Mouse (Mus musculus): ENCODE measurements around the gene Mpz. TPM values are rescaled to one million over a fixed set of nuclear protein-coding genes. Genes with fewer than 3 reads are reported as not detected.

Mpz gene
- polyA plus RNA-seq, 1 experiment = 0.34 TPM

DNA sequence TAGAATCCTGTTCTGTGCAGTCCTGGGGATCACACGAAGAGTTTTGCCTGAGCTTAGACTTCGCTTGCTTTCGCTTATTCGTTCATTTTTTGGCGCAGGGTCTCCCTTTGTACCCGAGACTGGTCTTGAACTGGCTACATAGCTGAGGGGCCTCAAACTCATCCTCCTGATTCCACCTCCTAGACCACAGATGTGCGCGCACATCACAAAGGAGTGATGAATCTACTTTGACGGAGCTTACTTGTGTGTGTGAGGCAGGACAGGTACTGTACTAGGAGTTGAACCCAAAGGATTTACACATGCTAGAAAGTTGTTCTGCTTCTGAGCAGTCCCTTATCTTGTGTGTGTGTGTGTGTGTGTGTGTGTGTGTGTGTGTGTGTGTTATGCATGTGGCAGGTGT is 40.3 kb downstream of the Mpz start:
- no peak overlapping the region for H3K27ac ChIP-seq (ENCODE audit: insufficient read depth, low read length)
- 94% methylated on average over 9 of the region's 9 CpGs for WGBS
- no peaks in the 10 kb centered on the region; the same call in 1 of the 2 replicates for H3K4me1 ChIP-seq (ENCODE audit: control insufficient read depth, insufficient read depth, low read length)
- H3K27me3 ChIP-seq (ENCODE audit: control insufficient read depth, insufficient read depth, low read length) = no peaks in the 10 kb centered on the region; the same call in 1 of the 2 replicates
- TF ChIP-seq POLR2A (IDR thresholded peaks at IDR 0.05; ENCODE audit: borderline replicate concordance, insufficient read depth, low read length) = no peak
- no peak for TF ChIP-seq CTCF (IDR thresholded peaks at IDR 0.05; ENCODE audit: borderline replicate concordance, insufficient read depth, low read depth, low read length)
- no peak overlapping the region for H3K4me3 ChIP-seq (replicated peaks; ENCODE audit: insufficient read depth, low read depth, low read length)
- no peak for DNase-seq

DNA sequence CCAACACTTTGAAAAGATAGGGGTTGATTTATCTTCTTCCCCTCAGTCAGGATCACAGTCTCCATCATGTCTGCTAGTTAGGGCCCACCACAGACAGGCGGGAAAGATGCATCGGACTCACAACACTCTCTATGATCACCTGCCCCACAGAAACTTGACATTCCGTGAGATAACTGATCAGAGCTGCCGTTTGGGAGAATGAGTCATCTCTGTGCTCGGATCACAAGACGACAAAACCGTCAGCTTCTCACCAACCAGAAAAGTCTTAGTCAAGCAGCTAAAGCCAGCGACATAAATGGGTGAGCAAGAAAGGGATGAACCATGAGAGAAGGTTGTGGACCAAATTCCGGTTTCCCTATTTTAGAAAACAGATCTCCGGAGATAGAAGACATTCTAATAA is 41.8 kb downstream of the Mpz start:
- TF ChIP-seq POLR2A (IDR thresholded peaks at IDR 0.05; ENCODE audit: borderline replicate concordance, insufficient read depth, low read length) (no peak), CTCF (IDR thresholded peaks at IDR 0.05; ENCODE audit: borderline replicate concordance, insufficient read depth, low read depth, low read length) (no peak)
- WGBS = 63% methylated on average over 10 of the region's 10 CpGs
- no peak for DNase-seq
- H3K27ac ChIP-seq (ENCODE audit: insufficient read depth, low read length) = no peak overlapping the region
- no peaks in the 10 kb centered on the region; the same call in 1 of the 2 replicates for H3K4me1 ChIP-seq (ENCODE audit: control insufficient read depth, insufficient read depth, low read length)
- no peaks in the 10 kb centered on the region; the same call in 1 of the 2 replicates for H3K27me3 ChIP-seq (ENCODE audit: control insufficient read depth, insufficient read depth, low read length)
- H3K4me3 ChIP-seq (replicated peaks; ENCODE audit: insufficient read depth, low read depth, low read length) = no peak overlapping the region

DNA sequence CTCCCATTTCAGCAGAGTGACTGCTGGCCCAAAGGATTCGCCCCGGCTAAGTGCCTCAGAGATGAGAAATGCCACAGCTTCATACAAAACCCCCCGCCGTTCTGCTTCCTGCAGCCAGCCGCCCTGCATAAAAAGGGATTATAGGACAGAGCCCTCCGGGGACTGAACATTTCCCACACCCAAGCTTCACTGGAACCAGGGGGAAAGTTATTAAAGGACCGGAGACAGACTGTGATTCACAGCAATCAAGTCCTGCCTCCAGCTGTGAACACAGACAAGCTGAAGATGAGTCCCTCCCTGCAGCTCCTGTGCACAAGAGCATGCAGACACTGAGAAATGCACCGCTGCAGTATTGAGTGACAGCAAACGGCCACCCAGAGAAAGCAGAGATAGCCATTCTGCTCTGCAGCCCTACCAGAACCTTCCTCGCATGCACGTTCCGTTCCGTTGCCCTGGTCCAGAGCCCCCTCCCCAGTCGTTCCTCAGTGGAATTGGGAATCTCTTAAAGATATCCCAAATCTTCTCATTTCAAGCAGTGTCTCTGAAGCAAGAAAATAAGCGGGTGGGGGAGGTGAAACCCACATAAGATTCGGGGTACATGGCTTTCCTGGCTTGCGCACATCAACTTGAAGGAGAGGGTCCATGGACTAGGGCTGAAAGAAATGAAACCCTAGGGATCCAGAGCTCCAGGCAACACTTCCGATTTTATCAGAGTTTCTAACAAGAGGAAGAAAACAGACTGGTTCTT is 42.8 kb downstream of the Mpz start:
- H3K27me3 ChIP-seq (ENCODE audit: control insufficient read depth, insufficient read depth, low read length) = no peaks in the 10 kb centered on the region; the same call in 1 of the 2 replicates
- no peak for DNase-seq
- H3K4me3 ChIP-seq (replicated peaks; ENCODE audit: insufficient read depth, low read depth, low read length) = no peak overlapping the region
- H3K27ac ChIP-seq (ENCODE audit: insufficient read depth, low read length) = no peak overlapping the region
- WGBS = 5% methylated on average over 18 of the region's 18 CpGs
- no peak for TF ChIP-seq CTCF (IDR thresholded peaks at IDR 0.05; ENCODE audit: borderline replicate concordance, insufficient read depth, low read depth, low read length)
- no peaks in the 10 kb centered on the region; the same call in 1 of the 2 replicates for H3K4me1 ChIP-seq (ENCODE audit: control insufficient read depth, insufficient read depth, low read length)

DNA sequence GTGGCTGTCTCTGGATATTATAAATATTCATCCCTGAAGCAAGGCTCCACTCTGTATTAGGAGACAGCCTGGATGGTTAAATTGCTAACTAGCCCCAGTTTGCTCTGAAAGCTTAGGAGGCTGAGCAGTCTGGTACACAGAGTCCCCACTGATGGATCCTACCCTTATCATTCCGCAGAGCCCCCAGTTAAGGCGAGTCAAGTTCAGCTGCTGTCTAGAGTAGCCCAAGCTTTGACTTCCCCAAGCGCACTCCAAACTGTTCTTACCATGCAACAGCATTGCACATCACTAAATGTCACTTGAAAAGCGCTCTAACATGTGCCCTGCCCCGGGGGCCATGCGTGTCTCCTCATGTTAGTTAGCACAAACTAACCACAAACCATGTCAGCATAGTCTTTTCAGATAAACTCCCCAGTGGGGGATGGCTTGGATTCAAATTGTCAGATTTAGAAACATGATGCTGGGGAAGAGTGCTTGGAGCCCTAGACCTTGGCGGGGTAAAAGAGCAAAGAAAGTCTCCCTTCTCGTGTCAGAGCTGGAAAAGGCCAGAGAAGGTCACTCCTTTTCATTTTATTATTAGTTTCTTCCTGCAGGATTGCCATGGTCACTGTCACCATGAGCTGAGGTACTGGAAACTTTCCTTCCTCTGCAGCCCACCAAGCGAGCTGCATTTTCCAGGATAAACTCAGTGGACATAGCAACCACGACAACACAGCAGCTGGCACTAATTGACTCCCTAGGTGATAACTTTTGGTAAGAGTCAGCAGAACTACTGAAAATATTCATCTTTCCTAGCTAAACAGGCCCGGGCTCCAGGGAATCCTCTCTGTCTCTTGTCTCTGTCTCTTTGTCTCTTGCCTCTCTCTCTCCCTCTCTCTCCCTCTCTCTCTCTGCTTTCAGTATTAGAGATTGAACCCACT is 43.7 kb downstream of the Mpz start:
- Histone ChIP-seq H3K4me3 (replicated peaks; ENCODE audit: insufficient read depth, low read depth, low read length) (no peak overlapping the region), H3K4me1 (ENCODE audit: control insufficient read depth, insufficient read depth, low read length) (no peaks in the 10 kb centered on the region; the same call in 1 of the 2 replicates), H3K27me3 (ENCODE audit: control insufficient read depth, insufficient read depth, low read length) (no peaks in the 10 kb centered on the region; the same call in 1 of the 2 replicates), H3K27ac (ENCODE audit: insufficient read depth, low read length) (no peak overlapping the region)
- TF ChIP-seq CTCF (IDR thresholded peaks at IDR 0.05; ENCODE audit: borderline replicate concordance, insufficient read depth, low read depth, low read length) (no peak), POLR2A (IDR thresholded peaks at IDR 0.05; ENCODE audit: borderline replicate concordance, insufficient read depth, low read length) (no peak)
- DNase-seq = no peak
- WGBS = 44% methylated on average over 11 of the region's 11 CpGs

DNA sequence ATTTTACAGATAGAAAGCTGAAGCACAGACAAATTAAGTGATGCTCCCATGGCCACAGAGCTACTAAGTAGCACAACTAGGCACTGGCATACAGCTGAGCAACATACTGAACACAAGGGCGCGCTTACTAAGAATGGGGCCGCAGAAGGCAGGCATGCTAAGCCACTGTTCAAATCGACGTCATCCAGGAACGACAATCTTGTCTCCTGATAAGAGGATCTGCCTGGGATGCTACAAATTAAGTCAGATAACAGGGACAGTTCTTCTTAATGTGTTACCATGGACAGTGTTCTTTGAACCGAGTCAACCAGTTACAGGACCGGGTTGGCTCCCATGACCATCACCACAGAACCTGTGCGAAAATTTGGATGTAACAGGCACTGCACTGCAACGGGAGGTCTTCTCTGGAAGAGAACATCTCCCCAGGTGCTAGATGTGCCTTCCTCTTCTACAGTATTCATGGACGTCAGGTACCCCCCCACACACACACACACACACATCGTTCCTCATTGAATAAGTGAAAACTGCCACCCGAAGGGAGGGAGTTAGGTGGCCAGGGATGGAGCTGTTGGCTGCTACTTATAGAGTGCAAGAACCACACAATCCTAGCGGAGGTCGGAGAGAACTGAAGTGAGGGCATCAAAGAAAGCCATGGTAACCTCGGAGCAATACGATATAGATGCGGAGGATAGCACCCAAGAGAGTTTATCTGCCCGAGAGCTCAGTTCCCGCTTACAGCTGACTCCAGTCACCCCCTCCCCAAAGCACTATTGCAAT is 44.7 kb downstream of the Mpz start:
- Histone ChIP-seq H3K4me3 (replicated peaks; ENCODE audit: insufficient read depth, low read depth, low read length) (peak overlapping the region; percentile 48), H3K27ac (ENCODE audit: insufficient read depth, low read length) (no peak overlapping the region), H3K4me1 (ENCODE audit: control insufficient read depth, insufficient read depth, low read length) (no peaks in the 10 kb centered on the region; the same call in 1 of the 2 replicates), H3K27me3 (ENCODE audit: control insufficient read depth, insufficient read depth, low read length) (no peaks in the 10 kb centered on the region; the same call in 1 of the 2 replicates)
- TF ChIP-seq POLR2A (IDR thresholded peaks at IDR 0.05; ENCODE audit: borderline replicate concordance, insufficient read depth, low read length) (no peak), CTCF (IDR thresholded peaks at IDR 0.05; ENCODE audit: borderline replicate concordance, insufficient read depth, low read depth, low read length) (no peak)
- DNase-seq = no peak
- WGBS = 21% methylated on average over 20 of the region's 20 CpGs

DNA sequence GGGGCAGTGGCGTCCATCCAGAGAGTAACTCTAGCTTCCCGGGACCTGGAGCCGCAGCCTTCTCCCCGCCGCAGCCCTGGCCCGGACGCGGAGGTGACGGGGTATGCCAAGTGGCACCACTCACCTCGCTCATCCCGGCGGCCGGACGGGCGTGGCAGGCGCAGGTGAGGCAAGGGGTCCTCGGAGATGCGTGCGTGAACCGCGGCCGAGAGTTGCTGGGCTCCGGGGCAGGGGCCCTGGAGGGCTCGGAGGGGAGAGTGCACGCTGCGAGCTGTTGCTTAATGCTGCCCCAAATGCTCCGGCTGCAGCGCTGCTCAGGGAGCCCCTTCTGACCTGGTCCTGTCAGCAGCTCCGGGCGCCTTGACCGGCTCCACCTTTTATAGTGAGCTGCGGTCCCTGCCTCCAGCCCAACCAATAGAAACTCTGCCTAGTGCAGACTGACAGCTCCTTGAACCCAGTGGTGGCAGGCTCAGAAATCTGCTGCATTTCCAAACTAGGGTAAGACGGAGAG is 45.4 kb downstream of the Mpz start, which contains the start of gene Pcp4l1:
TSS of gene Pcp4l1 (minus strand) at position 382 of the 511 bp plus-strand sequence.
- peak within 1 kb of the TSS; percentile 48 for H3K4me3 ChIP-seq (replicated peaks; ENCODE audit: insufficient read depth, low read depth, low read length)
- no peak within 1 kb of the TSS for H3K27ac ChIP-seq (ENCODE audit: insufficient read depth, low read length)
- TF ChIP-seq POLR2A (IDR thresholded peaks at IDR 0.05; ENCODE audit: borderline replicate concordance, insufficient read depth, low read length) = no peak
- TF ChIP-seq CTCF (IDR thresholded peaks at IDR 0.05; ENCODE audit: borderline replicate concordance, insufficient read depth, low read depth, low read length) = no peak
- peak; percentile 57 to 69 for DNase-seq
- no peaks in the 10 kb centered on the region; the same call in 1 of the 2 replicates for H3K4me1 ChIP-seq (ENCODE audit: control insufficient read depth, insufficient read depth, low read length)
- no peaks in the 10 kb centered on the region; the same call in 1 of the 2 replicates for H3K27me3 ChIP-seq (ENCODE audit: control insufficient read depth, insufficient read depth, low read length)
- WGBS = under 1% methylated on average over 33 of the region's 33 CpGs

DNA sequence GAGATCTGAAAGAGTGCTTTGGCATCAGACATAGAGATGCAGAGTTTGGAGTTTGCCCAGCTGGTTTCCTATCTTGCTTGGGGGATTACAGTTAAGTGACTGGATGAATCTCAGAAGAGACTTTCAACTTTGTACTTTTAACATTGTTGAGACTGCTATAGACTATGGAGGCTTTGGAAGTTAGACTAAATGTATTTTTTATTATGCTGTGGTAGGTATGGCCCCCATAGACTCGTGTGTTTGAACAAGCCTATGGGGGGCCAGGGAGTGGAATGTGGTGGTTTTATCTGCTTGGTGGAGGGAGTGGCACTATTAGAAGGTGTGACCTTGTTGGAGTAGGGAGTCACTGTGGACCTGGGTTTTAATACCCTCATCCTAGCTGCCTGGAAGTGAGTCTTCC is 49.0 kb downstream of the Mpz start:
- TF ChIP-seq CTCF (IDR thresholded peaks at IDR 0.05; ENCODE audit: borderline replicate concordance, insufficient read depth, low read depth, low read length) (no peak), POLR2A (IDR thresholded peaks at IDR 0.05; ENCODE audit: borderline replicate concordance, insufficient read depth, low read length) (no peak)
- no peak overlapping the region for H3K27ac ChIP-seq (ENCODE audit: insufficient read depth, low read length)
- 48% methylated on average over 1 of the region's 1 CpGs for WGBS
- no peaks in the 10 kb centered on the region for H3K4me1 ChIP-seq (ENCODE audit: control insufficient read depth, insufficient read depth, low read length)
- H3K4me3 ChIP-seq (replicated peaks; ENCODE audit: insufficient read depth, low read depth, low read length) = no peak overlapping the region
- no peaks in the 10 kb centered on the region; the same call in 1 of the 2 replicates for H3K27me3 ChIP-seq (ENCODE audit: control insufficient read depth, insufficient read depth, low read length)
- no peak for DNase-seq

All from cerebellum, adult 2 months (tissue).